Mouse (Mus musculus) right cerebral cortex, postnatal 25 days (tissue): ENCODE measurements around the gene Fmo4.

ENCODE experiments used
- DNase-seq: peaks from one replicate; pipeline ENCODE4 v3.0.0; 2022

Gene Fmo4

DNA sequence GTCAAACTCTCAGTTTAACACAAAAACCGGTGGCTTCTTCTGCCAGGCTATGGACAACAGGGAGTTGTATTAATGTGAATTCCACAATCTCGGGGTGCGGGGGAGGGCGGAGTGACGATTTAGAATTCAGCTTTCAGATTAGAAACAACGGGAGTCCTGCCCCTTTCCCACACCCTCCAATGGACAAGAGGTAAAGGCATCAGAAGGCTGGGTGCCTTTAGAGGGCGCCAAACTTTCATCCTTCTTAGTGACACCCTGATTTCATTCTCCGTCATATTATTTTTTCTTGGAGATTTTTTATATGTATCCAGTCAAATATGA lies at the start of gene Fmo4:
Gene Fmo4, minus strand, starts transcription at position 137 of the 321 bp plus-strand sequence.
- no peak for DNase-seq

- DNase-seq: no peak
Measured at GRCm38 (mm10) chr1:162862328-162862727, 48.6 kb upstream of the Fmo4 start.

DNA sequence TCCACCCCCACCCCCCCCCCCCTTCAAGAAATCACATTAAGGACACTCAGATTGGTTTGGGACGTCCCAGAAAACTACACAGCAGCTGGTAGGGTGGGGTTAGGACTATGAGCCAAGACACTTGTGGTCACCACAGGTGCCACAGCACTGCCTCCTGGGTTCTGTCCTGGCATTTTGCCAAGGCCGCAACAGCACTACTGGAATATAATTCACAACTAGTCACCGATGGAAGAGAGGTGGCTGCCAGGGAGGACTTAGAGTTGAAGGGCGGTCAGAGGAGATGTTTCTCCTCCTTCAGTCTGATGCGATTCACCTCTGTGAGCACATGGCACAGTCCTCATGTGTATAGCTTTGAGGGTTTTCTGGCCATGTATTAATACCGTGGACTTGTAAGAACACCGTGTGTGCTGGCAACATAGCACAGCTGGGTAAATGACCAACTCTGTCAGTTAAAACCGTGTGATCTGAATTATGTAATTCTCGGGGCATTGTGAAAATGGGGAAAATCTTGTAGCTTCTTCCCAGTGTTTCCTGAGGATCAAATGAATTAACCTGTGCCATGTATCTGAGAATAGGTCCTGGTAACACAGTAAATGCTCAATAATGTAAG lies 46.3 kb upstream of the Fmo4 start:
- no peak for DNase-seq

- DNase-seq: no peak
Measured at GRCm38 (mm10) chr1:162859545-162859976, 45.8 kb upstream of the Fmo4 start.

DNA sequence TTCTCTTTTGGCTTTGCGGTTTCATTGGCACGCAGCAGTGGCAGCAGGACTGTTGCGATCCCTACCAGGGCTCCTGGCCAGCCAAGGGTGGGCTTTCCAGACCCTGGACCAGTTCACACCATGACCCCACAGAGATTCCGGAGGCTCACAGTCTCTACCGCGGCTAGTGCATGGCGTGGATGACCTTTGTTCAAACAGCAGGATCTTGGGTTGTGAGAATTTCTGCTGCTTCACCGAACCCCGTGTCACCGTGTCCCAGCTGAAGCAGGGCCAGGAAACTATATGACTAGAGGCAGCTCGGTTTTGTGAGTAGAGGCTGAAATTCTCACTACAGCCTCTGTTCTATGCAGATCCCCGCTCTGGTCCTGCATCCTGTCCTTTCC lies 45.0 kb upstream of the Fmo4 start:
- no peak for DNase-seq

GRCm38 (mm10) chr1:162857766-162858747 lies 44.3 kb upstream of the Fmo4 start:
- DNase-seq: no peak

DNA sequence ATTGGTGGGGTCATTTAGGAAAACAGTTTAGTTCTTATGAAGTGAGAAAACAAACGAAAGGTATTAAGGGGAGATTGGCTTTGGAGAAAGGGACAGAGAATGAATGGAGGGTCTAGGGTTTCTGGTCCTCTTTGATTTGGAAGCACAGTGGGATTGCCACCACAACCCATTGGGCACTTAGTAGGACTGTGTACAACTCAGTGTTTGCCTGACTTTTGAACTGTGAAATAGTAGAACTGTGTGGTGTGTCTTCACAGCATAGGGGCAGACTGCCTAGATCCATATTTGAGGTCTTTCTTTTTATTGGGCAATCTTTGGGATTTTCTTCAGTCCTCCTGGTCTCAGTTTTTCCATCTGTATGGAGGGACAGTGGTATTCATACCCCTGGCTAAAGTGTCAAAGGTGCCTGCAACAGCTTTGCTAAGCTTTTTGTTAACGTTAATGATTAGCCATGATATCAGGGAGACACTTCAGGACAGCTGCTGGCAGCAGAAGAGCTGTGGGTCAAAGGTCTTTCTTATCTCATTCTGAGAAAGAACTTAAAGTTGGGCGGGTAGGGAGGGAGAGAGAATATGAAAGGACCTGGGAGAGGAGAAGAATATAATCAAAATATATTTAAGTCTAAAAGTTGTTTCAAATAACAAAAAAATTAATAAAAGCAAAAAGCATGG lies 40.2 kb upstream of the Fmo4 start:
- DNase-seq: no peak

GRCm38 (mm10) chr1:162847554-162847953 lies 33.8 kb upstream of the Fmo4 start:
- no peak for DNase-seq

- no peak for DNase-seq
Measured at GRCm38 (mm10) chr1:162840211-162840610, 26.4 kb upstream of the Fmo4 start.

GRCm38 (mm10) chr1:162838976-162839375 lies 25.2 kb upstream of the Fmo4 start:
- no peak for DNase-seq

GRCm38 (mm10) chr1:162834342-162834741 lies 20.6 kb upstream of the Fmo4 start:
- DNase-seq: no peak

- DNase-seq: no peak
Measured at GRCm38 (mm10) chr1:162832574-162832953, 18.8 kb upstream of the Fmo4 start.

DNA sequence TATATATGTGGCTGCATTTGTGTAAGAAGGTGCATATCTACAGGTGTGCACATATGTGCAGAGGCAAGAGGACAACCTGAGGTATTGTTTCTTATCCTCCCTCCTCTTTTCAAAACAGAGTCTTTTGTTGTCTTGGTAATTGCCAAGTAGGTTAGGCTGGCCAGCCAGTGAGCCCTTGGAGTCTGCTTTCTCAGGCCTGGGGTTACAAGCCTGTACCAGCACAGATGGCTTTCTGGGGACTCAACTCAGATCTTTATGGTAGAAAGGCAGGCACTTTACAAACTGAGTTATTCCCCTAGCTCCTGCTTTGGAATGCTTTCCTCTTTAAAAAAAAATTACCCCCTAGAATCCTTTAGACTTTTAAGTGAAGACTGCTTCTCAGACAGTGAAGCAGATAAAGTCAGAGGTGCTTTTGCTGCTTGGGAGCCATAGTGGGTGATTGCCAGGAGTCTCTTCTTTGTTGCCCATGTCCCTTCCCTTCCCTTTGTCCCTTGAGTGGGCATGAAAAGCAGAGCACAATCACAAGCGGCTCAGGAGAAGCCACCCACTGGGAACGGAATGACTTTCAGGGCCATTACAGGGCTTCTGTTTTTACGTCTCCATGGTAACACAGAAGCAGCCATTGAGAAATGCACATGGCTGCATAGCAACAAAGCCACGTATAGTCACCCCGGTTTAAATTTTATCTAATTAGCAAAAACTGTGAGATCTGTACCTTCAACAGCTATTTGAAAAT lies 18.2 kb upstream of the Fmo4 start:
- no peak for DNase-seq

DNA sequence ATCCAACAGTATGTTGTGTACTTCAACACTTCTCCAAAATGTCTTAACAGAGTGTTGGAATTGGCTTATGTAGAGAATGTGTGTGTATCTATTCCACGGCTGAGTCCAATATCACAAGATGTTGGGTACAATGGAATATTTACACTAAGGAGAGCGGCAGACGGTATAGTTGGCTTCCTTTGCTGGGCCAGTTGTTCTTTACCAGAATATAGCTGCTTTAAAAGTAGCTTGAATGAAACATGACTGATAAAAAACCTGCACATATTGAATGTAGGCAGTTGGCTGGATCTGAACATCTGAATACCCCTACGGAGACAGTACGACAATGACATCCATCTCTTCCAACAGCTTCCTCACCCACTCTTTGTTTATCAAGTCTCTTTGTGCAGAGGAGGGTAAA lies 5.5 kb upstream of the Fmo4 start:
- no peak for DNase-seq

DNA sequence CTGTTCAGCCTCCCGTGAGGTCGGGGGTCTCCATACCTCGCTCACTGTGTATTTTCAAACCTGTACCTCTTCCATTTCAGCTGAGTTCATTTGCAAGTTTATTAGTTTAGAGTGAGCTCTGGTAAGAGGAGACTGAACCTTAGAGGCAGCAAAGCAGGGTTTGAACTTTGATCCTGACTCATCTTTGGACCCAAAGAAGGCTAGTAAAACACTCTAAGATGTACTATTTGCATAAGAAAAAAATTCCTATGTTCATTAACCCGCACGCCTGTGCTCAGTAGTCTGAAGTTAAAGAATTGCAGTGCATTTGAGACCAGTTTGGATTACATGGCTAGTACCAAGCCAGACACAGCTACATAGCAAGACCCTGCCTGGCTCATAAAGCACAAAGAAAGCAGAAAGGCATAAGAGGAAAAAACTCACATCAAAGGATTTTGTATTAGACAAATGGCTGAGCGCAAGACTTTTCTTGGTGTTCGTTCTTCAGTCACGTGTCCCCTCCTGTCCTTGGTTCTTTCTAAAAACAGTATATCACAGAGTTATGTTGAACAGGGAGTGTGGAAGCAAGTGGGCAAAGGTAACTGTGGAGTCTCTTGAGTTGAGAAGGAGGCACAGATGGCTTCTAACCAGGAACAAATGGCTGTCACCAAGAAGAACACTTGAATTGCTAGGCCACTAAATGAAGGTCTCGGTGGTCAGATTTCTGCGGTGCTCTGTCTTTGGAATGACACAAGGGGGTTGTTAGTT lies 1.8 kb upstream of the Fmo4 start:
- no peak for DNase-seq

DNA sequence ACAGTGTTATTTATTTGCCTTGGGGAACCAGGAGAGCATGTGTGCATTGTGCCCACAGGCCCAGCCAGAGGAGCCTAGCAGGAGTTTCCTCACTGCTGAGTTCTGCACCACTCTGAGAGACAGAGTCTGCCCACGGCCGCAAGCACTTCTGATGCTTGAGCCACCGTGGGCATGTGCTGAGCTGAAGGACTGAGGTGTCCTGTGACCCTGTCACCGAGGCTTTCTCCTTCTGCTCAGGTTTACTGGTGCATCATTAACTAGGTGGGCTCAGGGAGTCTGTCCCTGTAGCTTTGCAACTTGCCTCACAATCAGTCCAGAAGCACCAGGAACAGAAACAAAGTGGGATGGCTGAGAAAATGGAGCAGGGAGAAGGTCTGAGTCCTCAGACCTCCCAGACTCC lies 1.2 kb upstream of the Fmo4 start:
- no peak for DNase-seq

- DNase-seq: no peak
Measured at GRCm38 (mm10) chr1:162813143-162813835, 483 bp downstream of the Fmo4 start.

GRCm38 (mm10) chr1:162808541-162808940 lies 5.2 kb downstream of the Fmo4 start:
- no peak for DNase-seq

DNA sequence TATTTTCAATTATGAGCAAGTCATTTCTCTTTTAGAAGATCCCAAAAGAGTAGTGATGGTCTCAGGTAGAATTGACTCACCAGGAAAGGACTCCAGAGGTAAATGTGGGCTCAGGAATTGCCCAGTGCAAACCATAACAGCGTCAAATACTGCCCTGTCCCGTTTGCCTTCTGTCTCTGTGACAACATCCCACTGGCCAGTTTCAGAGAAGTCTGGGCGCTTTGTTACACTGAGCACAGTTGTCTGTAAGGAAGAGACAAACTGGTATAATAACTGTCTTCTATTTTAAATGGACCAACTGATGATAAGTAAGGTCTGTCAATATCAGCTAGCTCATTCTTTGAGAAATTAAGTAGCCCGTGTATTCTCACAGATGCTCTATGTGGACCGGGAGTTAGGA lies 6.3 kb downstream of the Fmo4 start:
- DNase-seq: no peak

DNA sequence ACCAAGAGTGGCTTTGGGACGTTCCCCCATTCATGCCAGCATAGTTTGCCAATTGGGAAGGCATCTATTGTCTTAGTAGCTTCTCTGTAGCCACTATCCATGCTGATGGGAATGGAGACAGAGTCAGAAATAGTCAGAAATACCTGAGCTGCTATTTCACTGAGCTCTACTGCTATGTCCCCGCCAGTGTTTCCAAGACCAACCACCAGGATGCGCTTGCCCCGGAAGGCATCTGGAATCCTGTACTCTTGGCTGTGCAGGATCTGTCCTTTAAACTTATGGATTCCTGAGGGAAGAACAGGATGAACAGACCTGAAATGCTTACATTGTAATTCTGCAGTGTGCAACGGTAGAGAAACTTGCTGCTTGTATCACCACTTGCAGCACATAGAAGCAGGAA lies 8.8 kb downstream of the Fmo4 start:
- DNase-seq: no peak

GRCm38 (mm10) chr1:162796441-162796840 lies 17.3 kb downstream of the Fmo4 start:
- no peak for DNase-seq
